Comparison of ENCODE assay signal across 12 mouse cellular contexts in genomic region chr17:29528568-29529187, GRCm38 (mm10). TPM values are rescaled to one million over a fixed set of nuclear protein-coding genes. Genes with fewer than 3 reads are reported as not detected.
A peak's percentile ranks its signal among the peaks of the same experiment; 100 is the strongest.
DNase-seq lines count a peak whose midpoint lies in the region; ATAC-seq lines count a peak whose summit lies in the region.
"Had no signal": no experiment of that assay in that cellular context is flagged by ENCODE, and none has a peak within 500 bp of the region (broad histone marks: within the 10 kb centered on the region; RNA-seq: fewer than 3 reads in every experiment).

No protein-coding gene starts in this region.

- H3K27ac ChIP-seq in forebrain, embryonic 15.5 days (replicated peaks) = no peak overlapping the region
- H3K27ac ChIP-seq: neural tube, embryonic 15.5 days had no signal

- no peaks in the 10 kb centered on the region for H3K36me3 ChIP-seq in forebrain, embryonic 15.5 days
- H3K36me3 ChIP-seq: neural tube, embryonic 15.5 days had no signal

- WGBS in forebrain, embryonic 15.5 days = 81% methylated on average over 8 of the region's 8 CpGs

- DNase-seq in adrenal gland, postnatal 14 days = peak; percentile 60
- no peak for DNase-seq in adrenal gland, adult 18-20 months (ENCODE audit: low spot score in 2 of 2)
- DNase-seq in kidney, postnatal 14 days = peak; percentile 18
- DNase-seq in kidney, adult 18-20 months = no peak
- DNase-seq in 416B (ENCODE audit: low read depth) = peak; percentile 80
- DNase-seq in brain, adult 2 months (ENCODE audit: low read depth, low spot score) = peak; percentile 20
- DNase-seq in left cerebral cortex, postnatal 25 days (ENCODE audit: low spot score in 2 of 2) = no peak

- no peaks in the 10 kb centered on the region for H3K27me3 ChIP-seq in forebrain, embryonic 15.5 days
- H3K27me3 ChIP-seq: neural tube, embryonic 15.5 days had no signal

- H3K4me3 ChIP-seq in forebrain, embryonic 15.5 days = no peak overlapping the region
- H3K4me3 ChIP-seq: neural tube, embryonic 15.5 days had no signal

- H3K4me2 ChIP-seq in forebrain, embryonic 15.5 days (replicated peaks) = no peak overlapping the region
- H3K4me2 ChIP-seq: neural tube, embryonic 15.5 days had no signal

- no peaks in the 10 kb centered on the region for H3K4me1 ChIP-seq in forebrain, embryonic 15.5 days

- intact Hi-C loops in left cerebral cortex, postnatal 25 days (cut with DNase I) = no loop called here

- ATAC-seq in forebrain, embryonic 15.5 days (replicated peaks) = no peak

- no peak overlapping the region for H3K9ac ChIP-seq in forebrain, embryonic 15.5 days (replicated peaks)
- H3K9ac ChIP-seq: neural tube, embryonic 15.5 days had no signal

- no peaks in the 10 kb centered on the region for H3K9me3 ChIP-seq in forebrain, embryonic 15.5 days
- H3K9me3 ChIP-seq: neural tube, embryonic 15.5 days had no signal

RNA-seq across cellular contexts. Expression of gene Gm17657, which starts 20.8 kb away (rescaled TPM):
- not detected in 2 replicates for total RNA-seq in adrenal gland, postnatal 14 days (2021)
- total RNA-seq in adrenal gland, adult 18-20 months (2021) = not detected
- not detected for total RNA-seq in left cerebral cortex, postnatal 25 days (2021)
- polyA plus RNA-seq in forebrain, embryonic 15.5 days (2015; fragmentation: Nextera tagmentation; extraction: Ambion mirVana) = not detected in 2 replicates
- polyA plus RNA-seq: intestine, embryonic 14.5 days; liver, embryonic 16.5 days; neural tube, embryonic 15.5 days; urinary bladder, adult 2 months had no signal

RNA-seq across cellular contexts. Expression of gene Tbc1d22b, which starts 20.9 kb away (rescaled TPM):
- 23.7 and 24.6 TPM in 2 replicates for total RNA-seq in adrenal gland, postnatal 14 days (2021)
- 10 to 100 TPM; 25.4 to 30.2 TPM for total RNA-seq in adrenal gland, adult 18-20 months (2021)
- total RNA-seq in left cerebral cortex, postnatal 25 days (2021) = 10 to 100 TPM; 42.3 to 43.2 TPM
- polyA plus RNA-seq in forebrain, embryonic 15.5 days (2015; fragmentation: Nextera tagmentation; extraction: Ambion mirVana) = 22.3 and 22.9 TPM in 2 replicates

RNA-seq across cellular contexts. Expression of gene Tmem217, which starts 23.5 kb away (rescaled TPM):
- total RNA-seq in adrenal gland, postnatal 14 days (2021) = not detected in 2 replicates
- total RNA-seq in adrenal gland, adult 18-20 months (2021) = not detected
- total RNA-seq in left cerebral cortex, postnatal 25 days (2021) = not detected
- polyA plus RNA-seq in forebrain, embryonic 15.5 days (2015; fragmentation: Nextera tagmentation; extraction: Ambion mirVana) = 1.3 and 1.6 TPM in 2 replicates
- polyA plus RNA-seq: liver, embryonic 16.5 days had no signal

RNA-seq across cellular contexts. Expression of gene Pim1, which starts 38.1 kb away (rescaled TPM):
- total RNA-seq in adrenal gland, postnatal 14 days (2021) = 104 and 129 TPM in 2 replicates
- 100 to 1,000 TPM; 132 to 171 TPM for total RNA-seq in adrenal gland, adult 18-20 months (2021)
- total RNA-seq in left cerebral cortex, postnatal 25 days (2021) = 1 to 10 TPM; 6.8 to 7.4 TPM
- 15.6 and 17.7 TPM in 2 replicates for polyA plus RNA-seq in forebrain, embryonic 15.5 days (2015; fragmentation: Nextera tagmentation; extraction: Ambion mirVana)

Comparison
In these comparisons a context has a peak if more than half of its experiments do, and no peak if none do; other contexts are left out.
1. DNase-seq: peak in adrenal gland, postnatal 14 days (single experiment), kidney, postnatal 14 days (single experiment), 416B (single experiment) and brain, adult 2 months (single experiment); none in adrenal gland, adult 18-20 months (0 of 2), kidney, adult 18-20 months (single experiment) and left cerebral cortex, postnatal 25 days (0 of 2).